Mouse (Mus musculus) heart, embryonic 12.5 days (tissue): ENCODE measurements around the gene Ing1. TPM values are rescaled to one million over a fixed set of nuclear protein-coding genes. Genes with fewer than 3 reads are reported as not detected.

Experiments
- ATAC-seq: fragments of 200-750 bp; cut with Nextera tagmentation; 2 replicates; pipeline ENCODE4 v1.8.0; 2017; ENCODE audit warnings: moderate TSS enrichment, moderate library complexity; ENCODE audit not compliant: insufficient number of reproducible peaks, low FRiP score
- H3K27ac ChIP-seq: fragments of 300-500 bp; sonication (generic); 2 replicates; pipeline ENCODE4 v1.5.1; 2016; ENCODE audit warnings: mild to moderate bottlenecking, moderate library complexity; ENCODE audit not compliant: poor library complexity, severe bottlenecking
- H3K27me3 ChIP-seq: fragments of 300-500 bp; sonication (generic); replicated peaks from 2 replicates; pipeline ENCODE4 v1.6.1; 2016; ENCODE audit warnings: mild to moderate bottlenecking, moderate library complexity
- H3K36me3 ChIP-seq: fragments of 300-500 bp; sonication (generic); 2 replicates; pipeline ENCODE4 v1.6.1; 2016; ENCODE audit warnings: mild to moderate bottlenecking, moderate library complexity
- H3K4me1 ChIP-seq: fragments of 300-500 bp; sonication (generic); replicated peaks from 2 replicates; pipeline ENCODE4 v1.6.1; 2016; ENCODE audit warnings: mild to moderate bottlenecking
- H3K4me2 ChIP-seq: fragments of 300-500 bp; sonication (generic); 2 replicates; pipeline ENCODE4 v1.6.1; 2016; ENCODE audit warnings: mild to moderate bottlenecking, moderate library complexity
- H3K4me3 ChIP-seq: fragments of 300-500 bp; sonication (generic); 2 replicates; pipeline ENCODE4 v1.5.1; 2016; ENCODE audit warnings: mild to moderate bottlenecking
- H3K9ac ChIP-seq: fragments of 300-500 bp; sonication (generic); 2 replicates; pipeline ENCODE4 v1.6.1; 2016; ENCODE audit warnings: mild to moderate bottlenecking, moderate library complexity
- H3K9me3 ChIP-seq: fragments of 300-500 bp; sonication (generic); replicated peaks from 2 replicates; pipeline ENCODE4 v1.6.1; 2016; ENCODE audit warnings: mild to moderate bottlenecking, moderate library complexity
- WGBS: fragments of 180-500 bp; shearing (Covaris S2); methylation state at CpG from one replicate; pipeline ENCODE4 v1.1.7; 2016; 5-methylcytosine and 5-hydroxymethylcytosine counted together
- polyA plus RNA-seq: library from polyadenylated mRNA; unstranded; fragments of >200 nt; fragmentation: Nextera tagmentation; extraction: Ambion mirVana; gene quantifications from 2 replicates; pipeline ENCODE4 v1.2.1, GENCODE M21; 2016

Gene Ing1
- polyA plus RNA-seq, 1 experiment from 2014 or later: 25.2 TPM

DNA sequence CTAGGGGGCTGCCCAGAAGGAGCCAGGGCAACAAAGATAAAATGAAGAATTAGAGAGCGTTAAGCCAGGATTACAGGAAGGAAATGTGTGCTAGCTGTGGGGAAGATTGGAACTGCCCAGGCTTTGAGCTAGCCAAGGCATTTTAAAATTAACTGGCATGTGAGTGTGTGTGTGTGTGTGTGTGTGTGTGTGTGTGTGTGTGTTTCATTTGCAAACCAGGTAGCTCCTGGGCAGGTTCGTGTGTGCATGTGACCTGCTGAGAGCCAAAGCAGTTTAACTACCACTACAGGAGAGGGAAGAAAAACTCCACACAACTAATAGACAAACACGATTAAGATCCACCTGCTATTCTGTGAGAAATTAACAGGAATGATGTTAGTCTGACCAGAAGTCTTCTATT lies 32.0 kb upstream of the Ing1 start:
- H3K9ac ChIP-seq: no peak overlapping the region
- peaks cover 51% of the 10 kb centered on the region for H3K36me3 ChIP-seq
- no peaks in the 10 kb centered on the region for H3K4me1 ChIP-seq
- no peaks in the 10 kb centered on the region for H3K9me3 ChIP-seq
- H3K4me3 ChIP-seq: no peak overlapping the region
- no peak overlapping the region for H3K4me2 ChIP-seq
- 71% methylated on average over 3 of the region's 3 CpGs for WGBS
- H3K27me3 ChIP-seq: no peaks in the 10 kb centered on the region
- H3K27ac ChIP-seq: no peak overlapping the region
- ATAC-seq: no peak

DNA sequence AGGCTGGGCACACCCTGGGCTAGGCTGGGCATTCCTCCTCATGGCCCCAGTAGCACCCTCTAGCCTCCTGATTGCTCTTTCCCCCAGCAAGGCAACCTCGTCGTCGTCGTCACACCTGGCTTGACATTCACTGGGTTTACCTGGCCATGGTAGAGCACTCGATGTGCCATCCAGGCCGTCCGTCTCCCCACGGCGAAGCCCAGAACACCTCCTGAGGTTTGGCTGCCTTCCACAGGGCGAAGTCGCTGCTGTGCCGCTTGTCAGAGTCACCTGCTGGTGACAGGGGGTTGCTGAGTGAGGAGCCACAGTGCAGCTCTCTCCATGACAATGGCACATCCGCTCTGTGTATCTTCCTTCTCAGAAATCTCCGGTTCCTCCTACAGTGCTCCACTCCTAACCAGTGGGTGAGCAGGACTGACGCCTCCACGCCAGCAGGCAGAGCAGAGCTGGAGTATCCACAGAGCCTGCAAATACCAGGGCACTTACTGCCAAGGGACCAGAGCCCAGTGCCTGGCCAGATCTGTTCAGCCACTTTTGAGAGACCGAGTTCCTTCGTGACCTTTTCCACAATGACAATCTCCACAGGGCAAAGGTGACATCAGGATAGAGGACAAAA lies 25.1 kb upstream of the Ing1 start:
- Histone ChIP-seq H3K36me3 (peaks cover 66% of the 10 kb centered on the region), H3K4me2 (no peak overlapping the region)
- WGBS: 77% methylated on average over 18 of the region's 18 CpGs

DNA sequence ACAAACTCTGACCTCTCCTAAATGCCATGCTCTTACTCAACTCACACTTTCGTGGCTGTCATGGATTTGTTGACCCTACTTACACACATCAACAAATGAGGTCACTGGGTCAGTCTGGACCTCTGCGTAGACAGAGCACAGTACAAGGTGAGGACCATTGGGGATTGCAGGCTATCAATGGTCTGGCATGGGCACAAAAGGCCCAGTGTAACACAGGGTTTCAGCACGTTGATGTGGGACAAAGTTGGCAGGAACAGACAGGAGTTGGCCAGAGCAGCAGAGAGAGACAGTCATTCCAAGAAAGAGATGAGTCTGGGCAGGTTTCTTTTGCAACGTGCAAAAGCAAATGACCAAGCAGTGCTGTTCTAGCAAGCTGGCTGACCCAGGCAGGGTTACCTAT lies 24.5 kb upstream of the Ing1 start:
- WGBS: 74% methylated on average over 4 of the region's 4 CpGs
- Histone ChIP-seq H3K27me3 (no peaks in the 10 kb centered on the region), H3K27ac (no peak overlapping the region), H3K4me2 (no peak overlapping the region), H3K36me3 (peaks cover 62% of the 10 kb centered on the region), H3K4me1 (no peaks in the 10 kb centered on the region), H3K9me3 (no peaks in the 10 kb centered on the region), H3K4me3 (no peak overlapping the region), H3K9ac (no peak overlapping the region)
- ATAC-seq: no peak

More for the DNA sequence above, 25.1 kb upstream of the Ing1 start:
- Histone ChIP-seq H3K4me1 (no peaks in the 10 kb centered on the region), H3K4me3 (no peak overlapping the region), H3K27me3 (no peaks in the 10 kb centered on the region), H3K9ac (no peak overlapping the region), H3K9me3 (no peaks in the 10 kb centered on the region), H3K27ac (no peak overlapping the region)
- ATAC-seq: no peak

DNA sequence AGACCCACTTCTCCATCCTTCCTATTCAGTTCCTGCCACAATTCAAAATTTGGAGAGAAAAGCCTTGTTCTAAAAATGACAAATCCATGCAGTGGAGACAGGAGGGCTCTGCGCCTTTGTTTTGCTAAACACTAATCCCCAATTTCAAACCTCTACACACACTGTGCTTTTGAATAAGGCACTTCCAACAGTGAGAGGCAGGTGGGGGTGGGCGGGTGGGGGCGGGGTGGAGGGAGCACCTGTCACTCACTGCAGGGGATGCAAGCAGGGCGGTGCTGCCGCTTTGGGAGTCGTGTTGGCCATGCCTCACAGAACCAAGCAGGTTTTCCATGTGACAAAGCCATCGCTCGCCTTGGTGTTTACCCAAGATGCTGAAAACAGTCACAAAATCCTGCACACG lies 20.9 kb upstream of the Ing1 start:
- Histone ChIP-seq H3K4me3 (no peak overlapping the region), H3K27ac (no peak overlapping the region), H3K27me3 (no peaks in the 10 kb centered on the region), H3K4me1 (no peaks in the 10 kb centered on the region), H3K36me3 (peaks cover 57% of the 10 kb centered on the region), H3K4me2 (no peak overlapping the region), H3K9me3 (no peaks in the 10 kb centered on the region), H3K9ac (no peak overlapping the region)
- WGBS: 55% methylated on average over 9 of the region's 9 CpGs
- no peak for ATAC-seq

DNA sequence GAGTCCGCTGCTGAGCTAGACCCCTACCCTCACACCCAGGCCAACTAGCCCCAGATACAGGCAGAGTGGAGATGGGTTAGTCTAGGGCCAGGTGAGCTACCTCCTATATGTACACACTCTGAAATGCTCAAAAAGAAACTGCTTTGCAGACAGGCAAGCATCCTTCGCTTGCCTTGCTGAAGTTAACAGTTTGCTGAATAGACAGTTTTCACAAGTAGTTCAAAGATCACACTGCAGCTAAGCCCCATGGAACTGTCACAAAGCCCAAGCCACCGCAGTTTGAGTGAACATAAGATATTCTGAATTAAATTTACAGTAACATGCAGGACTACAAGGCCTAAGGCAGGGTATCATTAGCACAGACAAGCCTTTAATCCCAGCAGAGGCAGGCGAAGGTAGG lies 16.3 kb upstream of the Ing1 start:
- WGBS: 92% methylated on average over 4 of the region's 4 CpGs
- 0 out of 2 replicates have a peak, but pooled peaks cover 7% of the 10 kb centered on the region for H3K9me3 ChIP-seq
- peaks cover 64% of the 10 kb centered on the region for H3K36me3 ChIP-seq
- no peak overlapping the region for H3K4me2 ChIP-seq
- H3K27ac ChIP-seq: no peak overlapping the region
- no peak overlapping the region for H3K9ac ChIP-seq
- H3K4me3 ChIP-seq: no peak overlapping the region
- H3K27me3 ChIP-seq: no peaks in the 10 kb centered on the region
- no peaks in the 10 kb centered on the region for H3K4me1 ChIP-seq
- ATAC-seq: no peak

DNA sequence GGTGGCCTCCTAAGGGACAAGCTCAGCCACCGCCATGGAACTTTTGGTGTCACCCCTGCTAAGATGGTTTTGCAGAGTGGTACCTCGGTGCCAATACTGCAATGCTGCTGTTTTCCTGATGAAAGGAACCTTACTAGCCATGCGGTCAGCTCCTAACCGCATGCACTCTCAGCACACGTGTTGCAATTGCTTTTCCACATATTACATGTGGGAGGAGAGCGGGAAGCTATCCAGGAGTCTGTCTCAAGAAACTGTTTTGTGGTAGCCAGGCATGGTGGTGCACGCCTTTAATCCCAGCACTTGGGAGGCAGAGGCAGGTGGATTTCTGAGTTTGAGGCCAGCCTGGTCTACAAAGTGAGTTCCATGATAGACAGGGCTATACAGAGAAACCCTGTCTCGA lies 15.2 kb upstream of the Ing1 start:
- Histone ChIP-seq H3K27me3 (no peaks in the 10 kb centered on the region), H3K36me3 (peaks cover 61% of the 10 kb centered on the region)

DNA sequence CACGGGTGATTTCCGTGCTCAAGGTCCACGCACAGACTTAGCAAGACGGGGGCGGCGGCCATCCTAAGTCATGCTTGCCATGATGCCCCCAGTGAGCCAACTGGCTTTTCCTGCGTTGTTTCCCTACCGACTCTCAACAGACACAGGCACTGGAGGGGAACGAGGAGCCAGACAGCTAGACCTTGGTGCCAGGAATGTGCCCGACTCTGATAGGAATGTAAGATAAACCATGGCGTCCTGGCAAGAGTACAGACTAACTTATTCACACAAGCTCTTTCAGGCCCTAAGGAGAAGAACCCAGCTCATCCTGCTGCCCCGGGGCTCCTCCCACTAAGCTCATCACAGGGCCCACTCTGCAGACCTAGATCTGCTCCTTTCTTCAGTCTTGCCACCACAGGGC lies 13.3 kb upstream of the Ing1 start:
- H3K36me3 ChIP-seq: peaks cover 67% of the 10 kb centered on the region
- 82% methylated on average over 12 of the region's 12 CpGs for WGBS

More for the DNA sequence above, 15.2 kb upstream of the Ing1 start:
- no peaks in the 10 kb centered on the region for H3K4me1 ChIP-seq
- H3K27ac ChIP-seq: no peak overlapping the region
- H3K4me3 ChIP-seq: no peak overlapping the region
- WGBS: 89% methylated on average over 8 of the region's 8 CpGs
- no peak overlapping the region for H3K9ac ChIP-seq
- ATAC-seq: no peak
- H3K9me3 ChIP-seq: 0 out of 2 replicates have a peak, but pooled peaks cover 7% of the 10 kb centered on the region
- no peak overlapping the region for H3K4me2 ChIP-seq

DNA sequence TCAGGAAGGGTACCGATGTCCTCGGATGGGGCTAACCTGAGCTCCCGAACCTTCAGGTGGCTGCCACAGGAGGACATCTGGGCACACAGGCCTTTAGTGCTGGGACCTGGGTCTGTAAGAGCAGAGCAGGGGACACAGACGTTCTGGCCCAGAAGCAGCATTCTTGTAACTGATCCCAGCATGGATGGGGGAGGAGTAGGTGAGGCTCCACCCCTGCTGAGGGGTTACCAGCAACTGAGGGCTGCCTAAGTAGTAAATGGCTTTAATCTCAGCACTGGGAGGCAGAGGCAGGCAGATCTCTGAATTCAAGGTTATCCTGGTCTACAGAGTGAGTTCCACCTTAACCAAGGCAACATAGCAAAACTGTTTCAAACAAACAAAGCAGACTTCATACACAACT lies 12.5 kb upstream of the Ing1 start:
- ATAC-seq: no peak
- Histone ChIP-seq H3K27me3 (no peaks in the 10 kb centered on the region), H3K9me3 (0 out of 2 replicates have a peak, but pooled peaks cover 7% of the 10 kb centered on the region), H3K4me2 (no peak overlapping the region), H3K9ac (no peak overlapping the region), H3K4me1 (no peaks in the 10 kb centered on the region), H3K36me3 (peaks cover 68% of the 10 kb centered on the region), H3K27ac (no peak overlapping the region), H3K4me3 (no peak overlapping the region)
- WGBS: 80% methylated on average over 4 of the region's 4 CpGs

More for the DNA sequence above, 13.3 kb upstream of the Ing1 start:
- no peak overlapping the region for H3K9ac ChIP-seq
- no peak for ATAC-seq
- no peak overlapping the region for H3K27ac ChIP-seq
- H3K27me3 ChIP-seq: no peaks in the 10 kb centered on the region
- H3K4me1 ChIP-seq: no peaks in the 10 kb centered on the region
- no peak overlapping the region for H3K4me2 ChIP-seq
- no peak overlapping the region for H3K4me3 ChIP-seq
- H3K9me3 ChIP-seq: 0 out of 2 replicates have a peak, but pooled peaks cover 7% of the 10 kb centered on the region

DNA sequence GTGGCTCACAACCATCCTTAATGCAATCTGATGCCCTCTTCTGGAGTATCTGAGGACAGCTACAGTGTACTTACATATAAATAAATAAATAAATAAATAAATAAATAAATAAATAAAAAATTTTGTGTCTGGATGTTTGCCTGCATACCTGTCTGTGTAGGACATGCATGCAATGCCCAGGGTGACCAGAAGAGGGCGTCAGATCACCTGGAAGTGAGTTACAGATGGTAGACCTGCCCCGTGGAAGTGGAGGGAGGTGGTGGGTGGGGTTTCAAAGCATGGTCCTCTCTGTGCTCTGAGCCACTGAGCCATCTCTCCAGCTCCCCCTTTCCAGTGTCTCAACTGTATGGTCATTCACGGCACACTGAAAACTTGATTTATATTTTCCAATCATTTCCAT lies 11.0 kb upstream of the Ing1 start:
- Histone ChIP-seq H3K9ac (no peak overlapping the region), H3K4me2 (no peak overlapping the region), H3K4me3 (no peak overlapping the region), H3K36me3 (peaks cover 59% of the 10 kb centered on the region), H3K4me1 (no peaks in the 10 kb centered on the region), H3K27me3 (no peaks in the 10 kb centered on the region), H3K27ac (no peak overlapping the region), H3K9me3 (0 out of 2 replicates have a peak, but pooled peaks cover 7% of the 10 kb centered on the region)
- 43% methylated on average over 3 of the region's 3 CpGs for WGBS
- ATAC-seq: no peak

DNA sequence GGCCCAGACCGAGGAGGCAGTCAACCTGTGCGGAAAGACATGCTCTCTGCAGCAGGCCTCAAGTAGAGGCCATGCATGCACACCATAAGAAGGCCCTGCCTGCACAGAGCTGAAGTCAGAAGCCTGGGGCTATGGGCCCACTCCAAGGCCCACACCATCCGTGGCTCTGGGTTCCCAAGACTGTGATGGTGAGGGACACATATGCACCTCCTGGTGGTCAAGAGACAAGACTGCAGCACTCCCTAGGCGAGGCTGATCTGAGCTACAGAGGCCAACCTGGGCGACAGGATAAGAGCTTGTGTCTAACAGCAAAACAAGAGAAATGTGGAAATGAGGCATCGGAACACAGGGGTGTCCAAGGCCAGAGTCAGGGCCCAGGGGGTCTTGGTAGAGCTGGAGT lies 8.3 kb upstream of the Ing1 start:
- Histone ChIP-seq H3K36me3 (peaks cover 34% of the 10 kb centered on the region), H3K4me2 (no peak overlapping the region), H3K9me3 (no peaks in the 10 kb centered on the region), H3K27ac (no peak overlapping the region), H3K4me1 (peaks cover 10% of the 10 kb centered on the region), H3K9ac (no peak overlapping the region), H3K4me3 (no peak overlapping the region), H3K27me3 (no peaks in the 10 kb centered on the region)
- 68% methylated on average over 6 of the region's 6 CpGs for WGBS
- no peak for ATAC-seq

DNA sequence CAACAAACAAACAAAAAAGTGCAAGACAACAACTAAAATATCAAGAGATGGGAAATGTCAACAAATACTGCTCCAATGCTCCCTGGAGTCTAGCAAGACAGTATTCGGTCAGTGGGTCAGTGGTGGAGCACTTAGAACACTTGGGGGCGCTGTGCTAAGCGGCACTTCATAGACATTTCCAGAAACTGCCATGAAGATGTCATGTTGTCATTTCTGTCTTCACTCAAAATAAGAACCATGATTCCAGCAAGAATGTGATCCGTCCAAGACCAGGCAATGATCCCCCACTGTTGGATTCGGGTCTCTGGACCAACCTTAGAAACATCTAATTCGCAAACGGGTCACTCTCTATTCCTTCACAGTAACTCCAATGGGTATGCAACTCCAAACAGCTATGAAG lies 5.7 kb upstream of the Ing1 start:
- H3K4me2 ChIP-seq: peak overlapping the region; percentile 73
- no peaks in the 10 kb centered on the region for H3K27me3 ChIP-seq
- no peak for ATAC-seq
- peaks cover 18% of the 10 kb centered on the region for H3K36me3 ChIP-seq
- H3K27ac ChIP-seq: no peak overlapping the region
- 22% methylated on average over 7 of the region's 7 CpGs for WGBS
- H3K4me1 ChIP-seq: peaks cover 18% of the 10 kb centered on the region
- H3K9me3 ChIP-seq: no peaks in the 10 kb centered on the region
- peak overlapping the region; percentile 78; the same call in 1 of the 2 replicates for H3K9ac ChIP-seq
- H3K4me3 ChIP-seq: peak overlapping the region; percentile 62
